Mouse (Mus musculus) cerebellum, adult 18-20 months (tissue): Measurements from ENCODE around the gene Mylpf.
A peak's percentile ranks its signal among the peaks of the same experiment; 100 is the strongest.
"Not testable (repeated sequence)": the region's sequence is repeated elsewhere in the genome, so short reads cannot be mapped to it uniquely, and the experiment has no call there.

ENCODE experiments used
- DNase-seq, 2 experiments: peaks; one replicate each; pipeline ENCODE4 v3.0.0; 2021

The Mylpf gene

GRCm38 (mm10) chr7:127208553-127209438, at the start of gene Mylpf:
Gene Mylpf, plus strand, starts transcription at chr7:127208890.
- peak; percentile 94 to 96 for DNase-seq

GRCm38 (mm10) chr7:127162546-127162945, 46.1 kb upstream of the Mylpf start:
- no peak for DNase-seq

GRCm38 (mm10) chr7:127164002-127164401, 44.7 kb upstream of the Mylpf start:
- no peak for DNase-seq

GRCm38 (mm10) chr7:127165607-127166493, 42.8 kb upstream of the Mylpf start:
- no peak for DNase-seq

GRCm38 (mm10) chr7:127166501-127166900, 42.2 kb upstream of the Mylpf start:
- no peak for DNase-seq

GRCm38 (mm10) chr7:127176937-127177336, 31.8 kb upstream of the Mylpf start:
- no peak for DNase-seq

GRCm38 (mm10) chr7:127180783-127181182, 27.9 kb upstream of the Mylpf start:
- DNase-seq = no peak

GRCm38 (mm10) chr7:127181724-127182123, 27.0 kb upstream of the Mylpf start:
- not testable (repeated sequence) for DNase-seq

- DNase-seq = no peak
Measured at GRCm38 (mm10) chr7:127183345-127183744, 25.3 kb upstream of the Mylpf start.

GRCm38 (mm10) chr7:127183828-127184227, 24.9 kb upstream of the Mylpf start:
- DNase-seq = no peak

GRCm38 (mm10) chr7:127184720-127185119, 24.0 kb upstream of the Mylpf start:
- DNase-seq = no peak

GRCm38 (mm10) chr7:127185601-127186000, 23.1 kb upstream of the Mylpf start:
- DNase-seq = no peak

GRCm38 (mm10) chr7:127187351-127187750, 21.3 kb upstream of the Mylpf start:
- no peak for DNase-seq

- no peak for DNase-seq
Measured at GRCm38 (mm10) chr7:127188305-127189276, 20.1 kb upstream of the Mylpf start.

GRCm38 (mm10) chr7:127190672-127191071, 18.0 kb upstream of the Mylpf start:
- DNase-seq = no peak

GRCm38 (mm10) chr7:127192989-127193388, 15.7 kb upstream of the Mylpf start:
- no peak for DNase-seq

- no peak for DNase-seq
Measured at GRCm38 (mm10) chr7:127194011-127194632, 14.6 kb upstream of the Mylpf start.

GRCm38 (mm10) chr7:127194633-127195029, 14.1 kb upstream of the Mylpf start:
- no peak for DNase-seq

- DNase-seq = peak; percentile 93 to 98
Measured at GRCm38 (mm10) chr7:127195544-127196295, 13.0 kb upstream of the Mylpf start, which contains the start of gene Cd2bp2. Gene Cd2bp2, minus strand, starts transcription at chr7:127196050.

- DNase-seq = no peak
Measured at GRCm38 (mm10) chr7:127196484-127196883, 12.2 kb upstream of the Mylpf start.

GRCm38 (mm10) chr7:127206606-127207005, 2.1 kb upstream of the Mylpf start:
- DNase-seq = no peak
